13 mouse cellular contexts compared by ENCODE assay signal in genomic region chr10:95970744-95971212, GRCm38 (mm10). TPM values are rescaled to one million over a fixed set of nuclear protein-coding genes. Genes with fewer than 3 reads are reported as not detected.
DNase-seq lines count a peak whose midpoint lies in the region; ATAC-seq and TF ChIP-seq lines count a peak whose summit lies in the region.
"Had no signal": no experiment of that assay in that cellular context is flagged by ENCODE, and none has a peak within 500 bp of the region (broad histone marks: within the 10 kb centered on the region; RNA-seq: fewer than 3 reads in every experiment).

No protein-coding gene starts in this region.

- no peak overlapping the region; the same call in 1 of the 2 replicates for H3K4me3 ChIP-seq in liver, embryonic 11.5 days (ENCODE audit: low read depth, low read length)
- no peak overlapping the region for H3K4me3 ChIP-seq in small intestine, adult 2 months (ENCODE audit: low read depth, low read length)
- H3K4me3 ChIP-seq: embryonic facial prominence, embryonic 12.5 days; kidney, embryonic 15.5 days; midbrain, embryonic 10.5 days; stomach, embryonic 15.5 days had no signal

- 20% methylated on average over 3 of the region's 3 CpGs for WGBS in liver, embryonic 11.5 days
- WGBS in small intestine, adult 2 months: 2% methylated on average over 3 of the region's 3 CpGs

- peaks cover 2% of the 10 kb centered on the region; the same call in 1 of the 2 replicates for H3K36me3 ChIP-seq in liver, embryonic 11.5 days (ENCODE audit: control insufficient read depth, insufficient read depth, low read length)
- peaks cover 1% of the 10 kb centered on the region for H3K36me3 ChIP-seq in small intestine, adult 2 months (ENCODE audit: control insufficient read depth, insufficient read depth, low read length)

- H3K27ac ChIP-seq in liver, embryonic 11.5 days (ENCODE audit: low read depth, low read length): no peak overlapping the region
- H3K27ac ChIP-seq in small intestine, adult 2 months (ENCODE audit: insufficient read depth, low read depth, low read length): 0 out of 2 replicates have a peak overlapping the region, but pooled peaks have one; percentile 22
- H3K27ac ChIP-seq: embryonic facial prominence, embryonic 12.5 days; kidney, embryonic 15.5 days; midbrain, embryonic 10.5 days; stomach, embryonic 15.5 days had no signal

- H3K4me1 ChIP-seq in liver, embryonic 11.5 days (replicated peaks; ENCODE audit: control insufficient read depth, insufficient read depth, low read length): 0 out of 2 replicates have a peak, but pooled peaks cover 5% of the 10 kb centered on the region
- H3K4me1 ChIP-seq in small intestine, adult 2 months (ENCODE audit: control insufficient read depth, insufficient read depth, insufficient read length, low read length): peaks cover 6% of the 10 kb centered on the region; the same call in 1 of the 2 replicates
- H3K4me1 ChIP-seq: embryonic facial prominence, embryonic 12.5 days; kidney, embryonic 15.5 days; midbrain, embryonic 10.5 days; stomach, embryonic 15.5 days had no signal

- H3K9me3 ChIP-seq in liver, embryonic 11.5 days (ENCODE audit: control insufficient read depth, low read length): no peaks in the 10 kb centered on the region
- H3K9me3 ChIP-seq: embryonic facial prominence, embryonic 12.5 days; kidney, embryonic 15.5 days; midbrain, embryonic 10.5 days; stomach, embryonic 15.5 days had no signal

- TF ChIP-seq CTCF in small intestine, adult 2 months (IDR thresholded peaks at IDR 0.05; ENCODE audit: extremely low read depth, insufficient read length, insufficient replicate concordance, low read depth, low read length): no peak

- no peak for DNase-seq in liver, embryonic 11.5 days (ENCODE audit: low spot score)
- no peak for DNase-seq in liver
- no peak for DNase-seq in retina, postnatal 1 day
- no peak for DNase-seq in layer of hippocampus, adult 9-10 months (ENCODE audit: low spot score)
- no peak for DNase-seq in gastrocnemius, postnatal 14 days
- DNase-seq: cerebellum, adult 18-20 months had no signal

- no peaks in the 10 kb centered on the region for H3K27me3 ChIP-seq in liver, embryonic 11.5 days (replicated peaks; ENCODE audit: control insufficient read depth, insufficient read depth, low read length)
- no peaks in the 10 kb centered on the region for H3K27me3 ChIP-seq in small intestine, adult 2 months (ENCODE audit: control insufficient read depth, insufficient read depth, low read length)
- H3K27me3 ChIP-seq: embryonic facial prominence, embryonic 12.5 days; kidney, embryonic 15.5 days; stomach, embryonic 15.5 days had no signal

- H3K4me2 ChIP-seq in liver, embryonic 11.5 days: peak overlapping the region; percentile 48
- H3K4me2 ChIP-seq: embryonic facial prominence, embryonic 12.5 days; kidney, embryonic 15.5 days; stomach, embryonic 15.5 days had no signal

- no peak for TF ChIP-seq POLR2A in small intestine, adult 2 months (IDR thresholded peaks at IDR 0.05; ENCODE audit: low read depth, low read length)

- H3K9ac ChIP-seq in liver, embryonic 11.5 days (ENCODE audit: low read depth, low read length): no peak overlapping the region
- H3K9ac ChIP-seq: embryonic facial prominence, embryonic 12.5 days; kidney, embryonic 15.5 days; stomach, embryonic 15.5 days had no signal

- intact Hi-C loops in gastrocnemius, postnatal 14 days (cut with DNase I; ENCODE audit: low total_unique reads): no loop called here

- ATAC-seq in liver, embryonic 11.5 days (replicated peaks; ENCODE audit: low FRiP score): peak; percentile 69
- peak; percentile 82 for ATAC-seq in erythroblast, adult 5-6 weeks (replicated peaks; ENCODE audit: low FRiP score, poor library complexity, severe bottlenecking)
- ATAC-seq in inflammation-experienced regulatory T-cells, adult 6 months: peak; percentile 53

RNA-seq across cellular contexts. Expression of gene Eea1, which starts 30.3 kb away (rescaled TPM):
- 14.1 and 14.4 TPM in 2 replicates for polyA plus RNA-seq in liver, embryonic 11.5 days (2014; fragmentation: Nextera tagmentation; extraction: Ambion mirVana)
- total RNA-seq in erythroblast, adult 5-6 weeks (2015; ENCODE audit: low replicate concordance): 5.0 and 8.6 TPM in 2 replicates
- total RNA-seq in erythroblast, adult 5-6 weeks (2017; ENCODE audit: low replicate concordance): 10.8 and 14.8 TPM in 2 replicates
- polyA plus RNA-seq in inflammation-experienced regulatory T-cells, adult 6 months (2017; shearing (Covaris generic)): 10 to 100 TPM; 30.0 to 32.5 (median 31.7) TPM
- 0.88 and 2.8 TPM in 2 replicates for polyA plus RNA-seq in small intestine, adult 2 months (2012; rRNA removed)
- 10 to 100 TPM; 16.7 to 20.7 TPM for total RNA-seq in gastrocnemius, postnatal 14 days (2021)
